Mouse (Mus musculus) intestine, embryonic 16.5 days (tissue): ENCODE measurements around the gene Gm20547. TPM values are rescaled to one million over a fixed set of nuclear protein-coding genes. Genes with fewer than 3 reads are reported as not detected.

Source experiments
- ATAC-seq: fragments of 200-750 bp; cut with Nextera tagmentation; 2 replicates; pipeline ENCODE4 v1.8.0; 2017; ENCODE audit warnings: moderate TSS enrichment, moderate library complexity
- H3K27ac ChIP-seq: fragments of 300-500 bp; sonication (generic); 2 replicates; pipeline ENCODE4 v1.5.1; 2014; ENCODE audit warnings: mild to moderate bottlenecking, low read length
- H3K27me3 ChIP-seq: fragments of 300-500 bp; sonication (generic); replicated peaks from 2 replicates; pipeline ENCODE4 v1.6.1; 2014; ENCODE audit warnings: low read length, control low read depth, mixed read lengths; ENCODE audit not compliant: control insufficient read depth, insufficient read depth
- H3K36me3 ChIP-seq: fragments of 300-500 bp; sonication (generic); 2 replicates; pipeline ENCODE4 v1.6.1; 2014; ENCODE audit warnings: low read length, control low read depth; ENCODE audit not compliant: control insufficient read depth, insufficient read depth
- H3K4me1 ChIP-seq: fragments of 300-500 bp; sonication (generic); 2 replicates; pipeline ENCODE4 v1.6.1; 2014; ENCODE audit warnings: low read length, control low read depth, mixed read lengths; ENCODE audit not compliant: control insufficient read depth, insufficient read depth
- H3K4me2 ChIP-seq: fragments of 300-500 bp; sonication (generic); 2 replicates; pipeline ENCODE4 v1.6.1; 2014; ENCODE audit warnings: low read depth, low read length, control low read depth
- H3K4me3 ChIP-seq: fragments of 300-500 bp; sonication (generic); 2 replicates; pipeline ENCODE4 v1.5.1; 2014; ENCODE audit warnings: mild to moderate bottlenecking, low read length
- H3K9ac ChIP-seq: fragments of 300-500 bp; sonication (generic); 2 replicates; pipeline ENCODE4 v1.6.1; 2014; ENCODE audit warnings: low read depth, low read length
- H3K9me3 ChIP-seq: fragments of 300-500 bp; sonication (generic); 2 replicates; pipeline ENCODE4 v1.6.1; 2016; ENCODE audit warnings: low read length, control low read depth; ENCODE audit not compliant: control insufficient read depth
- WGBS: fragments of 180-500 bp; shearing (Covaris S2); extraction: QIAGEN DNeasy Blood & Tissue Kit; methylation state at CpG from one replicate; pipeline ENCODE4 v1.1.7; 2014; 5-methylcytosine and 5-hydroxymethylcytosine counted together
- polyA plus RNA-seq: library from polyadenylated mRNA; unstranded; fragments of >200 nt; fragmentation: Nextera tagmentation; extraction: Ambion mirVana; gene quantifications from 2 replicates; pipeline ENCODE4 v1.2.1, GENCODE M21; 2015

The Gm20547 gene
- polyA plus RNA-seq, 1 experiment from 2014 or later: not detected

DNA sequence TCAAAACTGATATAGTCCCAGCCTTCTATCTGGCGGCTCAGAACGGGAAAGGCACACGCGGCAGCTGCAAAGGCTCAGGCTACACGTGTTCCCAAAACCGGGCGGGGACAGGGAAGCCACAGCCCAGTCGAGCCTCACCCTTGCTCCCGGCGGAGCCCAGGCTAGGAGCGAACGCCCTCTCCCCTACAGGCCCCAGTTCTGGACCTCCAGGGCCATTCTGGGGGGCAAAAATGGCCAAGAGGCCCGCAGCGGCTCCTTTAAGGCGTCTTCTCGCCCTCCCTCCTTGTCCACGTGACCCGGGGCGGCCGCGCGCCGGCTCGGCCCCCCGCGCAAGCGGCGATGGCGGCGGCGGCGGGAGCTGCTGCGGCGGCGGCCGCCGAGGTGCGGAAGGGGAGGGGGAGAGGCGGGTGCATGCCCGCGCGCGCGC is 16.3 kb upstream of the Gm20547 start, which contains the start of the genes C2 and Ehmt2:
Gene C2, minus strand, starts transcription at position 106 of the 427 bp plus-strand sequence.
Gene Ehmt2, plus strand, starts transcription at position 310 of the 427 bp plus-strand sequence.
- Histone ChIP-seq H3K9me3 (no peaks in the 10 kb centered on the region), H3K4me3 (peak within 1 kb of the TSS; percentile 94), H3K36me3 (peaks cover 15% of the 10 kb centered on the region), H3K4me1 (peaks cover 29% of the 10 kb centered on the region), H3K27ac (peak within 1 kb of the TSS; percentile 94), H3K27me3 (no peaks in the 10 kb centered on the region), H3K9ac (peak within 1 kb of the TSS; percentile 99), H3K4me2 (peak within 1 kb of the TSS; percentile 83)
- ATAC-seq: peak; percentile 56
- WGBS: under 1% methylated on average over 22 of the region's 44 CpGs

DNA sequence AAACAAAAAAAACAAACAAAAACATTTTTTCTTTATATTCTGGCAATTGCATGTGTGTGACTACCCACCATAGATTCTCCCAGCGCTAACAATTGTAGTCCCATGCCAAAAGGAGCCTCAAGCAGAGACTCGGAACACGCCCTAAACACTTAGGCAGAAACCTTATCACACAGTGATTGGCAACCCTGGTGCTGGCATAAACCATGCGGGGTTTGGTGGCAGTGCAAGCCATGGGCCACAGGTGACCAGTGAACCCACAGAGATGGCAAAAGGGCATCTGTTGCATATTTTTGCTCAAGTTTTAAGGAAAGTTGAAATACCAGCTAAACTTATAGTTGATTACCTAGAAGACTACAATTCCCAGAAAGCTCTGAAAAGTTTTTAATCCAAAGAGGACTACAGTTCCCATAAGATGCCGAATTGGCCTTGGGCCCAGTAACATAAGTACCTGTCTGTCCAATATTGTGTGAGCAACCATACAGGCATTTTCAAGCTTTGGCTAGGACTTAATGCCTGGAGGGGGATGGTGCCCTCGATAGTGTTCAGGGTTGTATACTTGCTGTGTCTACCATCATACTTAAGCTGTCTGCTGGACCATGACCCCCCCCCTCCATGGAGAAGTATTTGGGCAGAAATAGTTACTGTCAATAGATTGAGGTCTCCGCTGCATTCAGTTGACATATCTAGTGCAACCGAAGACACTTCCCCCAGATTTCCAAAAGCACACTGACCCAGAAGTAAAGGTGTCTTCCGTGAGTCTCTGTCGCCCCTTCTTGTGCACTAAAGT is 15.7 kb upstream of the Gm20547 start:
- no peak for ATAC-seq
- H3K4me1 ChIP-seq: peaks cover 29% of the 10 kb centered on the region
- H3K4me2 ChIP-seq: peak overlapping the region; percentile 66
- peaks cover 10% of the 10 kb centered on the region for H3K36me3 ChIP-seq
- WGBS: 14% methylated on average over 10 of the region's 10 CpGs
- H3K27ac ChIP-seq: peak overlapping the region; percentile 94
- no peaks in the 10 kb centered on the region for H3K9me3 ChIP-seq
- H3K27me3 ChIP-seq: no peaks in the 10 kb centered on the region
- peak overlapping the region; percentile 94 for H3K4me3 ChIP-seq
- peak overlapping the region; percentile 99 for H3K9ac ChIP-seq

DNA sequence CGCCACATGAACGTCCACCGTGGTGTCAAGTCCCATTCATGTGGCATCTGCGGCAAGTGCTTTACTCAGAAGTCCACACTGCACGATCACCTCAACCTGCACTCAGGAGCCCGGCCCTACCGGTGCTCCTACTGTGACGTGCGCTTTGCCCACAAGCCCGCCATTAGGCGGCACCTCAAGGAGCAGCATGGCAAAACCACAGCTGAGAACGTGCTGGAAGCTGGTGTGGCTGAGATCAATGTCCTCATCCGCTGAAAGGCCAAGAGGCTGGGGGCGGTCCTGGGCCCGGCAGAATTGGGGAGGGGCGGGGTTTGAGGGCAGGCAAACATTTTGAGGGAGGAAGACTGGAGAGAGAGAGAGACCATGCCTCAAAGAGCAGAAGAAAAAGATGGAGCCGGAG is 14.5 kb upstream of the Gm20547 start:
- no peak overlapping the region for H3K4me3 ChIP-seq

DNA sequence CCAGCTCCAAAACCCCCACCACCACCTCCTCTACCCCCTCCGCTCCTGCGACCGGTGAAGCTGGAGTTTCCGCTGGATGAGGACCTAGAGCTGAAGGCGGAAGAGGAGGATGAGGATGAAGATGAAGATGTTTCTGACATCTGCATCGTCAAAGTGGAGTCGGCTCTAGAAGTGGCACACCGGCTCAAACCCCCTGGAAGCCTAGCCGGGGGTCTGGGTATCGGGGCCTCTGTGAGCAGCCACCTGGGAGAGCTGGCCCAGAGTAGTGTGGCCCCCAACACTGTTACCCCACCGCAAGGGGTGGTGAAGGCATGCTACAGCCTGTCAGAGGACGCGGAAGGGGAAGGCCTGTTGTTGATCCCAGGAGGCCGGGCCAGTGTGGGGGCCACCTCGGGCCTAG is 13.9 kb upstream of the Gm20547 start:
- ATAC-seq: no peak
- 88% methylated on average over 15 of the region's 15 CpGs for WGBS
- Histone ChIP-seq H3K27me3 (no peaks in the 10 kb centered on the region), H3K9me3 (no peaks in the 10 kb centered on the region), H3K4me3 (peak overlapping the region; percentile 83; the same call in 1 of the 2 replicates), H3K27ac (peak overlapping the region; percentile 95; the same call in 1 of the 2 replicates), H3K4me1 (peaks cover 26% of the 10 kb centered on the region), H3K4me2 (peak overlapping the region; percentile 88), H3K36me3 (peaks cover 8% of the 10 kb centered on the region; the same call in 1 of the 2 replicates), H3K9ac (peak overlapping the region; percentile 95; the same call in 1 of the 2 replicates)

More for the DNA sequence above, 14.5 kb upstream of the Gm20547 start:
- H3K4me2 ChIP-seq: no peak overlapping the region
- no peak overlapping the region for H3K27ac ChIP-seq
- ATAC-seq: no peak
- no peaks in the 10 kb centered on the region for H3K27me3 ChIP-seq
- no peaks in the 10 kb centered on the region for H3K9me3 ChIP-seq
- H3K9ac ChIP-seq: no peak overlapping the region
- 83% methylated on average over 17 of the region's 17 CpGs for WGBS
- H3K4me1 ChIP-seq: peaks cover 29% of the 10 kb centered on the region
- peaks cover 8% of the 10 kb centered on the region; the same call in 1 of the 2 replicates for H3K36me3 ChIP-seq

DNA sequence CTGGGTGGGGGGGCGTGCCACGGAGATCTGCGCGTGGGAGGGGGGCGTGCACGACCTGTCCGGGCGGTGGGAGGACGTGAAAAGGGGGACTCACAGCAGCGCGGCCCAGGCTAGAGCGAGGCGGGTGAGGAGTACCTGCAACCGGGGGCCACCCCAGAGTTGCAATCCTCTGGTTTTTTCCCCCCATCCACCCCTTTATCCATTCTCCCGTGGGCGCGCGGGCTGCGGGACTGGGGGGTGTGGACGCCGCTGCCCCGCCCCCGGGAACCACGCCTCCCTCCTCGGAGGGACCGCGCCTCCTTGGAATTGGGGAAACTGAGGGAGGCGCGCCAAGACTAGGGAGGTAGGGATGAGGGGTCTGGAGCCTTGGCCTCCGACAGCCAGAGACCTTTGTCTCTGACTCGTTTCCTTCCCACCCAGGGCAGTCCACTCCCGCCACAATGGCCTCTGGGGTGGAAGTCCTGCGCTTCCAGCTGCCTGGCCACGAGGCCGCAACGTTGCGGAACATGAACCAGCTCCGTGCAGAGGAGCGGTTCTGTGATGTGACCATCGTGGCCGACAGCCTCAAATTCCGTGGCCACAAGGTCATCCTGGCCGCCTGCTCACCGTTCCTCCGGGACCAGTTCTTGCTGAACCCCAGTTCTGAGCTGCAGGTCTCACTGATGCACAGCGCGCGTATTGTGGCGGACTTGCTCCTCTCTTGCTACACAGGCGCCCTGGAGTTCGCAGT is 13.1 kb upstream of the Gm20547 start:
- Histone ChIP-seq H3K36me3 (peaks cover 8% of the 10 kb centered on the region; the same call in 1 of the 2 replicates), H3K27ac (peak overlapping the region; percentile 95), H3K9ac (peak overlapping the region; percentile 95), H3K4me3 (peak overlapping the region; percentile 83), H3K4me2 (peak overlapping the region; percentile 88), H3K9me3 (no peaks in the 10 kb centered on the region), H3K4me1 (peaks cover 21% of the 10 kb centered on the region), H3K27me3 (no peaks in the 10 kb centered on the region)
- peak; percentile 12 for ATAC-seq
- WGBS: 7% methylated on average over 51 of the region's 51 CpGs

DNA sequence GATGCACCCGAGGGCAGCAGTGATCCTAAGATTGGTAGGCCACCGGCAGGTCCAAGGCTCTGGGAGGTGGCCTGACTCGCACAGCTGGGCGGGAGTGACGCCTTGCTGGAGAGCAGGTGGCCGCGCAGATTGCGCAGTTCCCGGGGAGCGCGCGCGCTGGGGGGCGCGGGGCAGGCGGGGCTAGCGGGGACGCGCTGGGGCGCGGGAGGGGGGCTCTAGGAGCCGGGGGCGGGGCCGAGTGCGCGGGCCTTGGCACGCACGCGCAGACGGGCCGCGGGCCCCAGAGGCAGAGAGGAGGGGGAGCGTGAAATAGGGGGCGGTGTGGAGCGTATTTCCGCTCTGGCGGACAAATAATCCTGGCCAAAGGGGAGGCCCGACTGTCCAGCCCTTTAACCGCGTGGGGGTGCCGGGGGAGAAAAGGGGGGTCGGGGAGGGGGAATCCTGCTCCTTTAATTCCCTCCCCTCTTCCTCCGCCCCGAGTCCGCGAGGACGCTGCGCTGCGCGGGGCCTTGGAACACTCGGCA is 12.3 kb upstream of the Gm20547 start:
- H3K4me3 ChIP-seq: peak overlapping the region; percentile 83
- peak overlapping the region; percentile 95 for H3K27ac ChIP-seq
- WGBS: under 1% methylated on average over 44 of the region's 51 CpGs
- peaks cover 21% of the 10 kb centered on the region for H3K4me1 ChIP-seq
- peaks cover 8% of the 10 kb centered on the region; the same call in 1 of the 2 replicates for H3K36me3 ChIP-seq
- H3K27me3 ChIP-seq: no peaks in the 10 kb centered on the region
- peak; percentile 88 for ATAC-seq
- peak overlapping the region; percentile 88 for H3K4me2 ChIP-seq
- peak overlapping the region; percentile 95 for H3K9ac ChIP-seq
- no peaks in the 10 kb centered on the region for H3K9me3 ChIP-seq

DNA sequence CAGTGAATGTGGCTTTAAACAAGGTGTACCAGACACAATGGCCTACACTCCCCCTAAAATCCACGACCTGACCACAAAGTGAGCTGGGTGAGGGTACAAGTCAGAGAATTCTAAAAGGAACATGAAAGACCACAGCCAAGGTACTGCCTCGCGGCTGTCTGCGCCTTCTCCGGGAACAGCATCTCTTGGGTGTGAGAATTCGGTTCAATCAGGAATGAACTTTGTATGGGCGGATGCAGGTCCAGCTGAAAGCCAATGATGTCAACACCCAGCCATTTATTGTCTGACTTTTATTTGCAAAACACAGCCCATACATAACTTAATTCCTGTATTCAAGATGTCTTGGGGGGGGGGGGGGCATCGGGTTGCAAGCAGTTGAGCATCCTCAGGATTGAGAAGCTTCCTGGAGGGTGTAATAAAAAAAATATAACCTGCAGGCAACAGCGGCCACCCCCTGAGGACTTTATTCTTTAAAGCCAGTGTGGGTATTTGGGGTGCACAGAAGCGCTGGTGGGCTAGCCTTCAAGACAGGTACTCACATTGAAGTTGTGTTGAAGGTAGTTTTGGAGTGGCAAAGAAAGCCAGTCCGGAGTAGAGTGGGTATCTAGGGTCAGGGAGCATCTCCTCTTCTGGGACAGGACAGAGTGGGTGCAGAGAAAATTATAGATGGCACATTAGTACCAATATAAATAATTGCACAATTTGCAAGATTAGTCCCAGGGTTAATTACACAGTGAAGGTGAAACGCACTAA is 11.4 kb upstream of the Gm20547 start:
- Histone ChIP-seq H3K4me1 (peaks cover 21% of the 10 kb centered on the region), H3K27ac (peak overlapping the region; percentile 95), H3K4me2 (peak overlapping the region; percentile 78), H3K36me3 (peaks cover 8% of the 10 kb centered on the region; the same call in 1 of the 2 replicates), H3K4me3 (peak overlapping the region; percentile 83; the same call in 1 of the 2 replicates), H3K27me3 (no peaks in the 10 kb centered on the region), H3K9ac (peak overlapping the region; percentile 95), H3K9me3 (no peaks in the 10 kb centered on the region)
- 69% methylated on average over 12 of the region's 12 CpGs for whole genome bisulfite sequencing
- ATAC-seq: no peak

DNA sequence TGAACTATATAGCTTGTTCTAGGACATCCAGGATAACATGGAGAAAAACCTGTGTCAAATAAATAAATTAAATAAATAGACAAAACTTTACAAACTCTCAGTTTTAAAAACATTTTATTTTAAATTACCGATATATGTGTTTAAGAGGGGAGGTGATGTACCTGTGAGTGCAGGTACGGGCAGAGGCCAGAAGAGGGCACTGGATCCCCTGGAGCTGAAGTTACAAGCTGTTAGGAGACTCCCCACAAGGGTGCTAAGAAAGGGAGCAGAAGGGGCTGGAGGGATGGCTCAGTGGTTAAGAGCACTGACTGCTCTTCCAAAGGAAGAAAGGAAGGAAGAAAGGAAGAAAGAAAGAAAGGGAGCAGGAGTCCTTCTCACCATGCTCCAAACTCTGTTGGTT is 9.5 kb upstream of the Gm20547 start:
- no peaks in the 10 kb centered on the region for H3K27me3 ChIP-seq
- H3K36me3 ChIP-seq: peaks cover 6% of the 10 kb centered on the region; the same call in 1 of the 2 replicates
- no peak overlapping the region for H3K4me3 ChIP-seq
- H3K27ac ChIP-seq: no peak overlapping the region
- H3K9me3 ChIP-seq: no peaks in the 10 kb centered on the region
- no peak overlapping the region for H3K4me2 ChIP-seq
- peaks cover 19% of the 10 kb centered on the region for H3K4me1 ChIP-seq
- no peak for ATAC-seq
- 95% methylated on average over 2 of the region's 2 CpGs for WGBS
- no peak overlapping the region for H3K9ac ChIP-seq
